Mouse (Mus musculus) forebrain, embryonic 11.5 days (tissue): ENCODE results near the gene Gk5. TPM values are rescaled to one million over a fixed set of nuclear protein-coding genes. Genes with fewer than 3 reads are reported as not detected.

Experiments used
- ATAC-seq: fragments of 200-750 bp; cut with Nextera tagmentation; replicated peaks from 2 replicates; pipeline ENCODE4 v1.8.0; 2017; ENCODE audit warnings: moderate TSS enrichment; ENCODE audit not compliant: low FRiP score
- DNase-seq: peaks from one replicate; pipeline ENCODE4 v3.0.0-alpha.2; 2017; ENCODE audit warnings: low spot score
- H3K27ac ChIP-seq: fragments of 300-500 bp; sonication (generic); 2 replicates; pipeline ENCODE4 v1.5.1; 2014; ENCODE audit warnings: low read depth, low read length
- H3K27me3 ChIP-seq: fragments of 300-500 bp; sonication (generic); 2 replicates; pipeline ENCODE4 v1.6.1; 2014; ENCODE audit warnings: mild to moderate bottlenecking, low read length, mixed read lengths; ENCODE audit not compliant: control insufficient read depth, insufficient read depth
- H3K36me3 ChIP-seq: fragments of 300-500 bp; sonication (generic); 2 replicates; pipeline ENCODE4 v1.6.1; 2014; ENCODE audit warnings: mild to moderate bottlenecking, low read length, moderate library complexity, mixed read lengths; ENCODE audit not compliant: control insufficient read depth, insufficient read depth
- H3K4me1 ChIP-seq: fragments of 300-500 bp; sonication (generic); replicated peaks from 2 replicates; pipeline ENCODE4 v1.6.1; 2014; ENCODE audit warnings: low read length, mixed read lengths; ENCODE audit not compliant: control insufficient read depth, insufficient read depth
- H3K4me2 ChIP-seq: fragments of 300-500 bp; sonication (generic); 2 replicates; pipeline ENCODE4 v1.6.1; 2014; ENCODE audit warnings: low read depth, mild to moderate bottlenecking, low read length, moderate library complexity, mixed read lengths; ENCODE audit not compliant: severe bottlenecking
- H3K4me3 ChIP-seq: fragments of 300-500 bp; sonication (generic); 2 replicates; pipeline ENCODE4 v1.5.1; 2014; ENCODE audit warnings: low read depth, low read length
- H3K9ac ChIP-seq: fragments of 300-500 bp; sonication (generic); 2 replicates; pipeline ENCODE4 v1.6.1; 2014; ENCODE audit warnings: low read length
- H3K9me3 ChIP-seq: fragments of 300-500 bp; sonication (generic); 2 replicates; pipeline ENCODE4 v1.6.1; 2016; ENCODE audit warnings: low read length, mixed read lengths; ENCODE audit not compliant: control insufficient read depth
- WGBS: fragments of 180-500 bp; shearing (Covaris S2); extraction: QIAGEN DNeasy Blood & Tissue Kit; methylation state at CpG from one replicate; pipeline ENCODE4 v1.1.7; 2014; 5-methylcytosine and 5-hydroxymethylcytosine counted together
- polyA plus RNA-seq: library from polyadenylated mRNA; unstranded; fragments of >200 nt; fragmentation: Nextera tagmentation; extraction: Ambion mirVana; gene quantifications from 2 replicates; pipeline ENCODE4 v1.2.1, GENCODE M21; 2014

Gene Gk5
- polyA plus RNA-seq, 1 experiment from 2014 or later, result 3.9 TPM

- 93% methylated on average over 1 of the region's 1 CpGs for WGBS
- no peak overlapping the region for H3K27ac ChIP-seq
- H3K36me3 ChIP-seq, result no peaks in the 10 kb centered on the region
- no peak overlapping the region for H3K9ac ChIP-seq
- peaks cover 11% of the 10 kb centered on the region for H3K9me3 ChIP-seq
- DNase-seq (no peak), ATAC-seq (no peak)
- no peak overlapping the region for H3K4me2 ChIP-seq
- H3K27me3 ChIP-seq, result no peaks in the 10 kb centered on the region
- H3K4me1 ChIP-seq, result no peaks in the 10 kb centered on the region
- no peak overlapping the region for H3K4me3 ChIP-seq
Observed at GRCm38 (mm10) chr9:96095192-96095591, 24.0 kb upstream of the Gk5 start.

- no peak overlapping the region for H3K4me2 ChIP-seq
- H3K27me3 ChIP-seq, result no peaks in the 10 kb centered on the region
- no peak overlapping the region for H3K9ac ChIP-seq
- no peak overlapping the region for H3K4me3 ChIP-seq
- 87% methylated on average over 8 of the region's 8 CpGs for WGBS
- no peaks in the 10 kb centered on the region for H3K4me1 ChIP-seq
- H3K27ac ChIP-seq, result no peak overlapping the region
- DNase-seq, result no peak
- H3K36me3 ChIP-seq, result no peaks in the 10 kb centered on the region
- peaks cover 7% of the 10 kb centered on the region; the same call in 1 of the 2 replicates for H3K9me3 ChIP-seq
- ATAC-seq, result no peak
Observed at GRCm38 (mm10) chr9:96102846-96103245, 16.3 kb upstream of the Gk5 start.

GRCm38 (mm10) chr9:96112879-96113361 lies 6.2 kb upstream of the Gk5 start:
- no peaks in the 10 kb centered on the region for H3K9me3 ChIP-seq
- 86% methylated on average over 3 of the region's 3 CpGs for WGBS
- H3K27ac ChIP-seq, result no peak overlapping the region
- ATAC-seq (no peak), DNase-seq (no peak)
- no peaks in the 10 kb centered on the region for H3K27me3 ChIP-seq
- no peaks in the 10 kb centered on the region for H3K4me1 ChIP-seq
- no peak overlapping the region for H3K4me2 ChIP-seq
- H3K4me3 ChIP-seq, result no peak overlapping the region
- no peaks in the 10 kb centered on the region for H3K36me3 ChIP-seq
- H3K9ac ChIP-seq, result no peak overlapping the region

GRCm38 (mm10) chr9:96116801-96117200 lies 2.4 kb upstream of the Gk5 start:
- Histone ChIP-seq H3K9me3 (no peaks in the 10 kb centered on the region), H3K4me3 (no peak overlapping the region), H3K36me3 (no peaks in the 10 kb centered on the region), H3K27ac (no peak overlapping the region), H3K4me1 (no peaks in the 10 kb centered on the region), H3K27me3 (0 out of 2 replicates have a peak, but pooled peaks cover 3% of the 10 kb centered on the region), H3K9ac (no peak overlapping the region), H3K4me2 (no peak overlapping the region)
- DNase-seq (no peak), ATAC-seq (no peak)
- 89% methylated on average over 6 of the region's 6 CpGs for WGBS

GRCm38 (mm10) chr9:96118216-96118615 lies 946 bp upstream of the Gk5 start:
- H3K4me2 ChIP-seq, result peak overlapping the region; percentile 81; the same call in 1 of the 2 replicates
- no peaks in the 10 kb centered on the region for H3K36me3 ChIP-seq
- ATAC-seq, result no peak
- DNase-seq, result no peak
- no peak overlapping the region for H3K9ac ChIP-seq
- H3K4me3 ChIP-seq, result no peak overlapping the region
- H3K27ac ChIP-seq, result no peak overlapping the region
- 0 out of 2 replicates have a peak, but pooled peaks cover 3% of the 10 kb centered on the region for H3K27me3 ChIP-seq
- H3K4me1 ChIP-seq, result no peaks in the 10 kb centered on the region
- 85% methylated on average over 4 of the region's 4 CpGs for WGBS
- no peaks in the 10 kb centered on the region for H3K9me3 ChIP-seq

- Histone ChIP-seq H3K27ac (no peak overlapping the region), H3K9me3 (no peaks in the 10 kb centered on the region), H3K4me1 (no peaks in the 10 kb centered on the region), H3K4me3 (no peak overlapping the region), H3K9ac (no peak overlapping the region), H3K36me3 (no peaks in the 10 kb centered on the region), H3K27me3 (no peaks in the 10 kb centered on the region), H3K4me2 (no peak overlapping the region)
- DNase-seq (no peak), ATAC-seq (no peak)
- WGBS, result 48% methylated on average over 5 of the region's 5 CpGs
Observed at GRCm38 (mm10) chr9:96127972-96128371, 8.8 kb downstream of the Gk5 start.

GRCm38 (mm10) chr9:96132956-96133603 lies 13.9 kb downstream of the Gk5 start:
- Histone ChIP-seq H3K9me3 (no peaks in the 10 kb centered on the region), H3K9ac (no peak overlapping the region), H3K36me3 (no peaks in the 10 kb centered on the region), H3K4me3 (no peak overlapping the region), H3K4me1 (no peaks in the 10 kb centered on the region; the same call in 1 of the 2 replicates), H3K27ac (no peak overlapping the region), H3K4me2 (no peak overlapping the region), H3K27me3 (no peaks in the 10 kb centered on the region)
- DNase-seq, result no peak
- WGBS, result 81% methylated on average over 4 of the region's 4 CpGs
- no peak for ATAC-seq

- no peak overlapping the region for H3K27ac ChIP-seq
- DNase-seq, result no peak
- H3K4me3 ChIP-seq, result no peak overlapping the region
- H3K36me3 ChIP-seq, result no peaks in the 10 kb centered on the region
- H3K4me1 ChIP-seq, result no peaks in the 10 kb centered on the region; the same call in 1 of the 2 replicates
- ATAC-seq, result no peak
- H3K9ac ChIP-seq, result no peak overlapping the region
- no peaks in the 10 kb centered on the region for H3K9me3 ChIP-seq
- H3K4me2 ChIP-seq, result no peak overlapping the region
- 68% methylated on average over 7 of the region's 7 CpGs for WGBS
- no peaks in the 10 kb centered on the region for H3K27me3 ChIP-seq
Observed at GRCm38 (mm10) chr9:96134470-96134869, 15.3 kb downstream of the Gk5 start.

GRCm38 (mm10) chr9:96134916-96135315 lies 15.8 kb downstream of the Gk5 start:
- whole genome bisulfite sequencing, result 73% methylated on average over 8 of the region's 8 CpGs
- no peak for ATAC-seq
- Histone ChIP-seq H3K9me3 (no peaks in the 10 kb centered on the region), H3K9ac (no peak overlapping the region), H3K4me1 (no peaks in the 10 kb centered on the region; the same call in 1 of the 2 replicates), H3K27ac (no peak overlapping the region), H3K27me3 (no peaks in the 10 kb centered on the region), H3K36me3 (no peaks in the 10 kb centered on the region), H3K4me2 (no peak overlapping the region), H3K4me3 (no peak overlapping the region)
- DNase-seq, result no peak
